Mouse (Mus musculus) kidney, adult 2 months (tissue): ENCODE data around the gene Ppp2r2c.

ENCODE experiments used
- CTCF ChIP-seq: fragments of 200-500 bp; conservative IDR thresholded peaks from 2 replicates; pipeline ENCODE4 v1.5.1; 2011; ENCODE audit warnings: low read depth, mild to moderate bottlenecking, control low read depth, low read length, moderate library complexity, mixed read lengths; ENCODE audit not compliant: insufficient read depth, insufficient read length
- POLR2A ChIP-seq: fragments of 200-500 bp; IDR thresholded peaks from one replicate; pipeline ENCODE4 v1.6.1; 2011; ENCODE audit warnings: low read depth, low read length, control low read depth

- TF ChIP-seq CTCF, result no peak
- no peak for TF ChIP-seq POLR2A
Observed at GRCm38 (mm10) chr5:36952311-36952710, 84.0 kb downstream of the Ppp2r2c start.
